Mouse (Mus musculus): Measurements from ENCODE around the gene Dhdds. TPM values are rescaled to one million over a fixed set of nuclear protein-coding genes. Genes with fewer than 3 reads are reported as not detected.

Gene Dhdds
- total RNA-seq, 1 experiment, result 20.9 TPM

GRCm38 (mm10) chr4:134018779-134019145 lies 18.0 kb upstream of the Dhdds start, which contains the start of gene Lin28a:
Gene Lin28a, minus strand, starts transcription at chr4:134018841.
- DNase-seq (ENCODE audit: low read depth, low spot score), result peak; percentile 86
- TF ChIP-seq HCFC1 (IDR thresholded peaks at IDR 0.05; ENCODE audit: borderline replicate concordance, insufficient read depth, low read length) (0 out of 2 replicates have a peak, but pooled peaks have one; percentile 23), ZC3H11A (IDR thresholded peaks at IDR 0.05; ENCODE audit: borderline replicate concordance, low read depth, low read length) (no peak)
- in situ Hi-C loops (cut with MboI; ENCODE audit: low sequenced_read_pairs in 2 of 2, unreplicated experiment in 2 of 2), result no loop called here
- Histone ChIP-seq H3K27ac (ENCODE audit: insufficient read depth, low read depth, low read length, poor library complexity, severe bottlenecking) (peak within 1 kb of the TSS; percentile 96), H3K4me1 (ENCODE audit: control insufficient read depth in 2 of 2, insufficient read depth in 2 of 2, low read length in 2 of 2, poor library complexity in 1 of 2) (peaks cover 0 to 9% of the 10 kb centered on the region in 2 experiments; a peak in 3 of 4 replicates), H3K9me3 (ENCODE audit: control insufficient read depth, insufficient read depth, low read depth, low read length) (no peaks in the 10 kb centered on the region), H3K36me3 (ENCODE audit: control insufficient read depth, insufficient read depth, low read length, poor library complexity, severe bottlenecking) (peaks cover 5% of the 10 kb centered on the region; the same call in 1 of the 2 replicates), H3K4me3 (ENCODE audit: insufficient read depth in 1 of 2, low read depth in 1 of 2, low read length in 2 of 2, poor library complexity in 1 of 2, severe bottlenecking in 1 of 2) (peak within 1 kb of the TSS; percentile 85 to 88), H3K9ac (ENCODE audit: insufficient read depth, low read depth, low read length, poor library complexity, severe bottlenecking) (peak within 1 kb of the TSS; percentile 87)

GRCm38 (mm10) chr4:134018038-134018778 lies 17.5 kb upstream of the Dhdds start:
- DNase-seq (ENCODE audit: low read depth, low spot score), result no peak
- H3K9ac ChIP-seq (ENCODE audit: insufficient read depth, low read depth, low read length, poor library complexity, severe bottlenecking), result peak overlapping the region; percentile 87
- peak overlapping the region; percentile 85 to 88 for H3K4me3 ChIP-seq (ENCODE audit: insufficient read depth in 1 of 2, low read depth in 1 of 2, low read length in 2 of 2, poor library complexity in 1 of 2, severe bottlenecking in 1 of 2)
- no peaks in the 10 kb centered on the region for H3K9me3 ChIP-seq (ENCODE audit: control insufficient read depth, insufficient read depth, low read depth, low read length)
- in situ Hi-C loops (cut with MboI; ENCODE audit: low sequenced_read_pairs in 2 of 2, unreplicated experiment in 2 of 2), result no loop called here
- H3K4me1 ChIP-seq (ENCODE audit: control insufficient read depth in 2 of 2, insufficient read depth in 2 of 2, low read length in 2 of 2, poor library complexity in 1 of 2), result peaks cover 0 to 4% of the 10 kb centered on the region in 2 experiments; a peak in 3 of 4 replicates
- H3K27ac ChIP-seq (ENCODE audit: insufficient read depth, low read depth, low read length, poor library complexity, severe bottlenecking), result peak overlapping the region; percentile 96
- no peak for TF ChIP-seq ZC3H11A (IDR thresholded peaks at IDR 0.05; ENCODE audit: borderline replicate concordance, low read depth, low read length)
- TF ChIP-seq ZNF384 (IDR thresholded peaks at IDR 0.05; ENCODE audit: low read depth, low read length), result no peak
- TF ChIP-seq CHD2 (IDR thresholded peaks at IDR 0.05; ENCODE audit: low read depth, low read length), result no peak
- no peak for TF ChIP-seq MAFK (IDR thresholded peaks at IDR 0.05; ENCODE audit: insufficient read depth, low read depth, low read length)
- no peak for TF ChIP-seq HCFC1 (IDR thresholded peaks at IDR 0.05; ENCODE audit: borderline replicate concordance, insufficient read depth, low read length)
- H3K36me3 ChIP-seq (ENCODE audit: control insufficient read depth, insufficient read depth, low read length, poor library complexity, severe bottlenecking), result peaks cover 5% of the 10 kb centered on the region; the same call in 1 of the 2 replicates

GRCm38 (mm10) chr4:134017201-134017865 lies 16.6 kb upstream of the Dhdds start:
- H3K9me3 ChIP-seq (ENCODE audit: control insufficient read depth, insufficient read depth, low read depth, low read length), result no peaks in the 10 kb centered on the region
- peaks cover 3 to 4% of the 10 kb centered on the region in 2 experiments; a peak in 3 of 4 replicates for H3K4me1 ChIP-seq (ENCODE audit: control insufficient read depth in 2 of 2, insufficient read depth in 2 of 2, low read length in 2 of 2, poor library complexity in 1 of 2)
- H3K9ac ChIP-seq (ENCODE audit: insufficient read depth, low read depth, low read length, poor library complexity, severe bottlenecking), result peak overlapping the region; percentile 87
- in situ Hi-C loops (cut with MboI; ENCODE audit: low sequenced_read_pairs in 2 of 2, unreplicated experiment in 2 of 2), result no loop called here
- DNase-seq (ENCODE audit: low read depth, low spot score), result no peak
- peak overlapping the region; percentile 85 to 88 for H3K4me3 ChIP-seq (ENCODE audit: insufficient read depth in 1 of 2, low read depth in 1 of 2, low read length in 2 of 2, poor library complexity in 1 of 2, severe bottlenecking in 1 of 2)
- TF ChIP-seq CHD2 (IDR thresholded peaks at IDR 0.05; ENCODE audit: low read depth, low read length), result no peak
- TF ChIP-seq ZNF384 (IDR thresholded peaks at IDR 0.05; ENCODE audit: low read depth, low read length), result no peak
- no peak for TF ChIP-seq MAFK (IDR thresholded peaks at IDR 0.05; ENCODE audit: insufficient read depth, low read depth, low read length)
- TF ChIP-seq HCFC1 (IDR thresholded peaks at IDR 0.05; ENCODE audit: borderline replicate concordance, insufficient read depth, low read length), result no peak
- no peak for TF ChIP-seq ZC3H11A (IDR thresholded peaks at IDR 0.05; ENCODE audit: borderline replicate concordance, low read depth, low read length)
- H3K27ac ChIP-seq (ENCODE audit: insufficient read depth, low read depth, low read length, poor library complexity, severe bottlenecking), result peak overlapping the region; percentile 96
- peaks cover 5% of the 10 kb centered on the region; the same call in 1 of the 2 replicates for H3K36me3 ChIP-seq (ENCODE audit: control insufficient read depth, insufficient read depth, low read length, poor library complexity, severe bottlenecking)

GRCm38 (mm10) chr4:134016767-134017166 lies 16.0 kb upstream of the Dhdds start:
- H3K36me3 ChIP-seq (ENCODE audit: control insufficient read depth, insufficient read depth, low read length, poor library complexity, severe bottlenecking), result peaks cover 5% of the 10 kb centered on the region; the same call in 1 of the 2 replicates
- H3K4me3 ChIP-seq (ENCODE audit: insufficient read depth in 1 of 2, low read depth in 1 of 2, low read length in 2 of 2, poor library complexity in 1 of 2, severe bottlenecking in 1 of 2), result peak overlapping the region; percentile 85 to 88
- H3K27ac ChIP-seq (ENCODE audit: insufficient read depth, low read depth, low read length, poor library complexity, severe bottlenecking), result peak overlapping the region; percentile 96
- no peaks in the 10 kb centered on the region for H3K9me3 ChIP-seq (ENCODE audit: control insufficient read depth, insufficient read depth, low read depth, low read length)
- TF ChIP-seq ZC3H11A (IDR thresholded peaks at IDR 0.05; ENCODE audit: borderline replicate concordance, low read depth, low read length) (no peak), HCFC1 (IDR thresholded peaks at IDR 0.05; ENCODE audit: borderline replicate concordance, insufficient read depth, low read length) (no peak), ZNF384 (IDR thresholded peaks at IDR 0.05; ENCODE audit: low read depth, low read length) (no peak), MAFK (IDR thresholded peaks at IDR 0.05; ENCODE audit: insufficient read depth, low read depth, low read length) (no peak), CHD2 (IDR thresholded peaks at IDR 0.05; ENCODE audit: low read depth, low read length) (no peak)
- in situ Hi-C loops (cut with MboI; ENCODE audit: low sequenced_read_pairs in 2 of 2, unreplicated experiment in 2 of 2), result no loop called here
- DNase-seq (ENCODE audit: low read depth, low spot score), result peak; percentile 85
- peaks cover 3 to 4% of the 10 kb centered on the region in 2 experiments; a peak in 3 of 4 replicates for H3K4me1 ChIP-seq (ENCODE audit: control insufficient read depth in 2 of 2, insufficient read depth in 2 of 2, low read length in 2 of 2, poor library complexity in 1 of 2)
- H3K9ac ChIP-seq (ENCODE audit: insufficient read depth, low read depth, low read length, poor library complexity, severe bottlenecking), result peak overlapping the region; percentile 87

All from ES-E14 (cell line).